Mouse (Mus musculus) embryonic facial prominence, embryonic 14.5 days (tissue): ENCODE data around the gene Slc37a2. TPM values are rescaled to one million over a fixed set of nuclear protein-coding genes. Genes with fewer than 3 reads are reported as not detected.

Experiments
- ATAC-seq: fragments of 200-750 bp; cut with Nextera tagmentation; 2 replicates; pipeline ENCODE4 v1.8.0; 2017; ENCODE audit warnings: low read depth, moderate number of reproducible peaks, moderate TSS enrichment
- DNase-seq: peaks from one replicate; pipeline ENCODE4 v3.0.0-alpha.2; 2015; ENCODE audit warnings: low spot score
- H3K27ac ChIP-seq: fragments of 300-500 bp; sonication (generic); replicated peaks from 2 replicates; pipeline ENCODE4 v1.5.1; 2014; ENCODE audit warnings: low read depth, mild to moderate bottlenecking, low read length, moderate library complexity
- H3K27me3 ChIP-seq: fragments of 300-500 bp; sonication (generic); replicated peaks from 2 replicates; pipeline ENCODE4 v1.6.1; 2014; ENCODE audit warnings: low read length; ENCODE audit not compliant: control insufficient read depth, insufficient read depth
- H3K36me3 ChIP-seq: fragments of 300-500 bp; sonication (generic); 2 replicates; pipeline ENCODE4 v1.6.1; 2014; ENCODE audit warnings: low read length, mixed read lengths; ENCODE audit not compliant: control insufficient read depth, insufficient read depth
- H3K4me1 ChIP-seq: fragments of 300-500 bp; sonication (generic); 2 replicates; pipeline ENCODE4 v1.6.1; 2014; ENCODE audit warnings: antibody characterized with exemption, low read length; ENCODE audit not compliant: control insufficient read depth, insufficient read depth
- H3K4me2 ChIP-seq: fragments of 300-500 bp; sonication (generic); 2 replicates; pipeline ENCODE4 v1.6.1; 2014; ENCODE audit warnings: low read depth, mild to moderate bottlenecking, low read length, moderate library complexity, mixed read lengths
- H3K4me3 ChIP-seq: fragments of 300-500 bp; sonication (generic); 2 replicates; pipeline ENCODE4 v1.5.1; 2014; ENCODE audit warnings: low read depth, mild to moderate bottlenecking, low read length
- H3K9ac ChIP-seq: fragments of 300-500 bp; sonication (generic); 2 replicates; pipeline ENCODE4 v1.6.1; 2014; ENCODE audit warnings: low read depth, mild to moderate bottlenecking, low read length, moderate library complexity, mixed read lengths
- H3K9me3 ChIP-seq: fragments of 300-500 bp; sonication (generic); 2 replicates; pipeline ENCODE4 v1.6.1; 2016; ENCODE audit warnings: low read length; ENCODE audit not compliant: control insufficient read depth
- WGBS: fragments of 180-500 bp; shearing (Covaris S2); extraction: QIAGEN DNeasy Blood & Tissue Kit; methylation state at CpG from one replicate; pipeline ENCODE4 v1.1.7; 2014; 5-methylcytosine and 5-hydroxymethylcytosine counted together
- polyA plus RNA-seq: library from polyadenylated mRNA; unstranded; fragments of >200 nt; fragmentation: Nextera tagmentation; extraction: Ambion mirVana; gene quantifications from 2 replicates; pipeline ENCODE4 v1.2.1, GENCODE M21; 2014

The Slc37a2 gene
- polyA plus RNA-seq, 1 experiment from 2014 or later: 6.6 TPM

GRCm38 (mm10) chr9:37230486-37231195 is 24.9 kb downstream of the Slc37a2 start:
- Histone ChIP-seq H3K27me3 (no peaks in the 10 kb centered on the region), H3K4me2 (no peak overlapping the region), H3K36me3 (no peaks in the 10 kb centered on the region; the same call in 1 of the 2 replicates), H3K4me1 (no peaks in the 10 kb centered on the region), H3K9ac (no peak overlapping the region), H3K4me3 (no peak overlapping the region), H3K9me3 (no peaks in the 10 kb centered on the region), H3K27ac (no peak overlapping the region)
- WGBS: 93% methylated on average over 9 of the region's 9 CpGs
- ATAC-seq (no peak), DNase-seq (no peak)

- no peaks in the 10 kb centered on the region; the same call in 1 of the 2 replicates for H3K36me3 ChIP-seq
- H3K27ac ChIP-seq: no peak overlapping the region
- H3K27me3 ChIP-seq: no peaks in the 10 kb centered on the region
- ATAC-seq (peak; percentile 84), DNase-seq (peak; percentile 77)
- H3K9me3 ChIP-seq: no peaks in the 10 kb centered on the region
- WGBS: 0% methylated on average over 1 of the region's 1 CpGs
- no peak overlapping the region for H3K4me3 ChIP-seq
- no peak overlapping the region for H3K4me2 ChIP-seq
- H3K4me1 ChIP-seq: no peaks in the 10 kb centered on the region
- no peak overlapping the region for H3K9ac ChIP-seq
These were observed 25.6 kb downstream of the Slc37a2 start for GRCm38 (mm10) chr9:37229880-37230325.

GRCm38 (mm10) chr9:37225581-37225980 is 30.0 kb downstream of the Slc37a2 start:
- no peak overlapping the region for H3K9ac ChIP-seq
- no peak overlapping the region for H3K4me2 ChIP-seq
- DNase-seq (no peak), ATAC-seq (no peak)
- H3K27ac ChIP-seq: no peak overlapping the region
- H3K36me3 ChIP-seq: peaks cover 6% of the 10 kb centered on the region; the same call in 1 of the 2 replicates
- WGBS: 49% methylated on average over 1 of the region's 1 CpGs
- H3K4me3 ChIP-seq: no peak overlapping the region
- no peaks in the 10 kb centered on the region for H3K27me3 ChIP-seq
- no peaks in the 10 kb centered on the region for H3K9me3 ChIP-seq
- H3K4me1 ChIP-seq: no peaks in the 10 kb centered on the region

- Histone ChIP-seq H3K9ac (no peak overlapping the region), H3K4me1 (no peaks in the 10 kb centered on the region), H3K4me2 (no peak overlapping the region), H3K36me3 (peaks cover 6% of the 10 kb centered on the region; the same call in 1 of the 2 replicates), H3K27me3 (no peaks in the 10 kb centered on the region), H3K4me3 (no peak overlapping the region), H3K9me3 (no peaks in the 10 kb centered on the region), H3K27ac (no peak overlapping the region)
- ATAC-seq: no peak
- DNase-seq: no peak
- WGBS: 82% methylated on average over 8 of the region's 8 CpGs
These were observed 34.8 kb downstream of the Slc37a2 start for GRCm38 (mm10) chr9:37220755-37221154.

- no peak for ATAC-seq
- Histone ChIP-seq H3K36me3 (no peaks in the 10 kb centered on the region), H3K9ac (no peak overlapping the region), H3K27me3 (no peaks in the 10 kb centered on the region), H3K9me3 (no peaks in the 10 kb centered on the region), H3K4me2 (no peak overlapping the region), H3K4me3 (no peak overlapping the region), H3K4me1 (no peaks in the 10 kb centered on the region), H3K27ac (no peak overlapping the region)
- DNase-seq: no peak
- WGBS: 78% methylated on average over 9 of the region's 9 CpGs
These were observed 41.0 kb downstream of the Slc37a2 start for GRCm38 (mm10) chr9:37214327-37215060.

- H3K4me2 ChIP-seq: no peak overlapping the region
- H3K4me1 ChIP-seq: peaks cover 6% of the 10 kb centered on the region
- H3K36me3 ChIP-seq: no peaks in the 10 kb centered on the region
- ATAC-seq (no peak), DNase-seq (no peak)
- H3K4me3 ChIP-seq: no peak overlapping the region
- H3K27ac ChIP-seq: no peak overlapping the region
- H3K9ac ChIP-seq: no peak overlapping the region
- no peaks in the 10 kb centered on the region for H3K27me3 ChIP-seq
- 82% methylated on average over 13 of the region's 13 CpGs for WGBS
- no peaks in the 10 kb centered on the region for H3K9me3 ChIP-seq
These were observed 42.3 kb downstream of the Slc37a2 start for GRCm38 (mm10) chr9:37213060-37213738.

- Histone ChIP-seq H3K27me3 (no peaks in the 10 kb centered on the region), H3K4me1 (peaks cover 18% of the 10 kb centered on the region), H3K9ac (peak within 1 kb of the TSS; percentile 81), H3K27ac (peak within 1 kb of the TSS; percentile 69), H3K4me3 (peak within 1 kb of the TSS; percentile 69), H3K9me3 (no peaks in the 10 kb centered on the region), H3K4me2 (peak within 1 kb of the TSS; percentile 73), H3K36me3 (no peaks in the 10 kb centered on the region)
- ATAC-seq: peak; percentile 100
- DNase-seq: peak; percentile 100
- WGBS: 0% methylated on average over 21 of the region's 21 CpGs
These were observed 47.6 kb downstream of the Slc37a2 start, which contains the start of gene Tmem218 for GRCm38 (mm10) chr9:37207929-37208411. TSS of gene Tmem218 (plus strand) at chr9:37208223.

- H3K27ac ChIP-seq: no peak overlapping the region
- DNase-seq (peak; percentile 63), ATAC-seq (no peak)
- H3K9me3 ChIP-seq: no peaks in the 10 kb centered on the region
- H3K36me3 ChIP-seq: no peaks in the 10 kb centered on the region
- no peaks in the 10 kb centered on the region for H3K27me3 ChIP-seq
- no peak overlapping the region for H3K9ac ChIP-seq
- peaks cover 16% of the 10 kb centered on the region for H3K4me1 ChIP-seq
- WGBS: 37% methylated on average over 5 of the region's 5 CpGs
- H3K4me3 ChIP-seq: no peak overlapping the region
- no peak overlapping the region for H3K4me2 ChIP-seq
These were observed 51.7 kb downstream of the Slc37a2 start for GRCm38 (mm10) chr9:37203884-37204283.
